Mouse (Mus musculus) brain, embryonic 14.5 days (tissue): ENCODE results near the gene Ntrk3. TPM values are rescaled to one million over a fixed set of nuclear protein-coding genes. Genes with fewer than 3 reads are reported as not detected.

ENCODE experiments used
- DNase-seq: peaks from one replicate; pipeline ENCODE4 v3.0.0-alpha.2; 2011; ENCODE audit warnings: low read depth
- CTCF ChIP-seq: fragments of 200-500 bp; IDR thresholded peaks from 2 replicates; pipeline ENCODE4 v1.5.1; 2012; ENCODE audit warnings: inconsistent platforms, mild to moderate bottlenecking, moderate library complexity, borderline replicate concordance; ENCODE audit not compliant: insufficient read depth, insufficient read length; ENCODE audit errors: extremely low read depth
- POLR2A ChIP-seq: fragments of 200-500 bp; IDR thresholded peaks from 2 replicates; pipeline ENCODE4 v1.6.1; 2012; ENCODE audit warnings: mild to moderate bottlenecking, inconsistent platforms, borderline replicate concordance; ENCODE audit not compliant: poor library complexity, insufficient read depth, insufficient read length, severe bottlenecking; ENCODE audit errors: extremely low read depth
- polyA plus RNA-seq: library from polyadenylated mRNA; depleted of rRNA; stranded (reverse); fragments of >200 nt; gene quantifications from 2 replicates; pipeline ENCODE4 v1.2.3, GENCODE M21; 2012

The Ntrk3 gene
- polyA plus RNA-seq, 1 experiment, result 49.7 TPM

DNA sequence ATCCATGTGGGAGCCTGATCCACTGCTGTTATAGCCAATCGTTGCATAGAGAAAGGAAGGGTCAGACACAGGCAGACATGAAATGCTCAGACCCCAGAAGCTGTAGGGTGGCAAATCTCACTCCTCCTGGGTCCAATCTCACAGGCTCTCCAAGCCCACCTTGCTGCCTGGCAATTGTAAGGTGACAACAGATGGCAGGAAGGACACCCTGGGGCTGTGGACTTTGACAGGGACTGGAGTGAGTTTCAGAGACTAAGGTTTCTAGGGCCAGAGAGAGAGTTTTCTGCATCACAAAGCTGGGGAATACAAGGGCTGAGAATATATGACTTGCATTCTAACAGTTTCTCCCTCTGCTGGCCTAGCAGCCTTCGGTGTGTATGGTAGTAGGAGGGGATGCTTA is 359.5 kb downstream of the Ntrk3 start:
- TF ChIP-seq POLR2A (no peak), CTCF (no peak)
- no peak for DNase-seq

DNA sequence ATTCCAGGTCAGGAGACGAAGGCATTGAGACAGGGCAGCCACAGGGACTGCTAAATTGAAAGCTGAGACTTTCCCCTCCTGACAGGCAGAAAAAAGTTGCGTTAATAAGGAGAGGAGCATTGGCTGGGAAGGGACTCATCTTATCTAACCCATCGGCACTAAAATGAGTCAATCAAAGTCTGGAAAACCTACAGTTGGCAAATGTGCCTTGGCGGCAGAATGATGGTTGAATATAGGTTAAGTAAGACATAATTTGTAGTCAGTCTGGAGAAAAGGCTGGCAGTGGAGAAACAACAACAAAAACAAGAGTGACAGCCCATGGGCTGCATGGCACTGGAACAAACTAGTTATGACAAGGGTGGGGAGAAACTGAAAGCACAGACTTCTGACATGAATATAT is 360.9 kb downstream of the Ntrk3 start:
- TF ChIP-seq POLR2A (no peak), CTCF (no peak)
- peak; percentile 58 for DNase-seq

DNA sequence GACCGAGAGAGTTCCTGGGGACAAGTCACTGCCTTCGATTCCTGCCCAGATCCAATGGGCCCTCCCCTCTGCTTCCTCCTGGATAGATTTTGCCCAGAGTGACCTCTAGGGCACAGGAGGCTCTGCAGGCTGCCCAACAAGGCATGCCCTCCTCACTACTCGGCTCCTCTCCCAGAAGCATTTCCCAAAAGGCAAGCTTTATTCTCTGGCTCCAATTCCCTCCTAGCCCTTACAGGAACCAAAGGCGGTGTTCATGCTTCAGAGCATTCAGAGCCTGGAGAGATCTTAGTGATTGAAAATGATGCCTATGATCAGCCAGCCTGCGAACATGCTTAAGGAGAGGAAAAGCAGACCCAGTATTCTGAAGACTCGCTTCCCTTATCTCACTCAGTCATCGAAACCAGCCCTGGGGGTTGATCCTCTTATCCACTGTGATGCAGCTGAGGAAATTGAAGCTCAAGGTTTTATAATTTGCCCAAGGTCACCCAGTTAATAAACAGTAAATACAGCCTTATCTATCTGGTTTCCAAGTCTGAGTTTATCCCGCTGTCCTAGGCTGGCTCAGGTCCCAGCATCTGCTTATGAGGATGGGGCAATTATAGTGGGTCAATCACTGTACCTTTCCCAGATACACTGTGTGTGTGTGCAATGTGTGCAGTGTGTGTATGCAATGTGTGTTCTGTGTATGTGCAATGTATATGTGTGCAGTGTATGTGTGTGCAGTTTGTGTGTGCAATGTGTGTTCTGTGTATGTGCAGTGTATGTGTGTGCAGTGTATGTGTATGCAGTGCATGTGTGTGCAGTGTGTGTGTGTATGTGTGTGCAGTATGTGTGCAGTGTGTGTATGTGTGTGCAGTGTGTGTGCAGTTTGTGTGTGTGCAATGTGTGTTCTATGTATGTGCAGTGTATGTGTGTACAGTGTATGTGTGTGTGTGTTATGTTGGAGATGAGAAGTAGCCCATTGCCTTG is 376.2 kb downstream of the Ntrk3 start:
- peak; percentile 35 for DNase-seq
- TF ChIP-seq POLR2A, result no peak
- TF ChIP-seq CTCF, result no peak

DNA sequence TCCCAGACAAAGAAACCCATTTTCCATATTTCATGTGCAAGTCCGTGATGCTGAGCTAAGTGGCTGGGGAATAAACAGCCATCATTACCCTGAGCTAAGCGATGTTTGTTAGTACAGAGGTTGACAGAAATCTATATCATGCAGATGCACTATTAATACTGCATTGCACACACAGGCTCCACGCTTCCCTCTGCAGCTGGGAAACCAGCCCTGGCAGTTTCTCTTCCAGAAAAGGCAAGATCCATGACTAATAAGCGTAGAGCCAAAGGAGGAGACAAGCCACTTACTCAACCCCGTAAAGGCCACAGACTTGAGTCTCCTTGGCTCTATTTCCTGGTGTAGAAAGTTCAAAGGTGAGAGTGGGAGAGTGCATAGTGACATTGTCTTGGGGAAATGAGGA is 390.3 kb downstream of the Ntrk3 start:
- TF ChIP-seq POLR2A, result no peak
- DNase-seq, result no peak

DNA sequence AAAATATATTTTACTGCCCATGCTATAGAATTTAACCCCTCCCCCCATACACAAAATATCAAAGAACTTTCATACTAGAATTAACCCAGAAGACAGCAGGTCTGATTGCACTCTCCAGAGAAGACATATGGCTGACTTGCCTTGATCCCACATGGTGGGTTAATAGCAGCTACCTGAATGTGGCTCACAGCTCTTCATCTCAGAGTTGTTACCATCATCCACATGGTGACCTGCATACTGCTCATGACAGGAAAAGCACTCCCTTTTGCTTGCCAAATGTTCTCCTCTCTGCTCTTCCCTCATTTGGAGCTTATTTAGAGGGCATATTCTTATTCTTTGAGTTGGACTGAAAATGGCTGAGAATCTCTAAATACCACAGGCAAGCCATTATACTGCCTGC is 404.4 kb downstream of the Ntrk3 start:
- no peak for TF ChIP-seq CTCF
- TF ChIP-seq POLR2A, result no peak

DNA sequence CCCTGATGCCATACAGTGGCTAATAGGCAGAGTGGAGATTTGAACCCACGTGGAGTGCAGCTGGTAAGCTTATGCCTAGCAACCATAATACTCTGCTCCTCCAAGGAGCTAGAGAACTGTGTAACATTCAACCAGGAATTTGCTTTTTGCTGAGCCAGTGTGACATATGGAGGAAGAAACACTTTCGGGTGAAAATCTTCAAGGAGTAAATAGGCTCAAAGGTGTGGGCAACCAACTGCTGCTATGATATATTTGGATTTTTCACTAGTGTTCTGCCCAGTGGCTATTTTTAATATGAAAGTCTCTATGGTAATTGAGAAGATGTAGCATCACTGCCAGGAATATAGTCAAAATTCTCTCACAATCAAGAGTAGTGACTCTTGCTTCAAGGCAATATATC is 409.5 kb downstream of the Ntrk3 start:
- TF ChIP-seq CTCF (no peak), POLR2A (no peak)
- no peak for DNase-seq

More for the DNA sequence above, 404.4 kb downstream of the Ntrk3 start:
- DNase-seq, result no peak

DNA sequence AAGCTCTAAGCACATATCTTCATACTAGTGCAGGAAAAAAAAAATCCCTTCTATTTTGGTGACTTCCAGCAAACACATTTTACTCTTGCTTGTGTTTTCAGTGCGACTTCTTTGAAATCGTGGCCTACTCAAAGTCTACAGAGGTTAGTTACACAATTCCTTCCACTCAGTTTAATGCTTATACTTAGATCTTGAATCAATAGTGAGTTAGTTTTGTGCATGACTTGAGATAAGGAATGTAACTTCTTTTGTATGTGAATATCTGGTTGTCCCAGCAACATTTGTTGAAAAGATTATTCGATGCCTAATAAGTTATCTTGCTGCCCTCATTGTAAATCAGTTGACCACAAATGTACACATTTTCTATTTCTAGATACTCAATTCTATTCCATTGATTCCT is 411.6 kb downstream of the Ntrk3 start:
- TF ChIP-seq POLR2A (no peak), CTCF (no peak)
- DNase-seq, result no peak

DNA sequence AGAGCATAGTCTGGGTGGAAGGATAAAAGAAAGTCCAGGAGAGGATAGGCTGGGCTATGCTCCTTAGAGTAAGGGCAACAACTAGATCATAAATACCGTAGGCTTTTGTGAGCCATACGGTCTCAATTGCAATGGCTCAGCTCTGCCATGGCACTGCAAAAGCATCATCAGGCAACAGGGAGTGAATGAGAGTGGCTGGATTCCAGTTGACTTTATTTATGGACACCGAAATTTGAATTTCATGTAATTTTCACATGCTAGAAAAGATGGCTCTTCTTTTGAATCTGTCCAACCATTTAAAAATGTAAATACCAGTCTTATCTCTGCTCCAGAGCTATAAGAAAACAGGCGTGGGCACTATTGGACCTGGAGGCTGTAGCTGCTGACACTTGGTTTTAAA is 419.2 kb downstream of the Ntrk3 start:
- no peak for DNase-seq
- TF ChIP-seq CTCF (no peak), POLR2A (no peak)

DNA sequence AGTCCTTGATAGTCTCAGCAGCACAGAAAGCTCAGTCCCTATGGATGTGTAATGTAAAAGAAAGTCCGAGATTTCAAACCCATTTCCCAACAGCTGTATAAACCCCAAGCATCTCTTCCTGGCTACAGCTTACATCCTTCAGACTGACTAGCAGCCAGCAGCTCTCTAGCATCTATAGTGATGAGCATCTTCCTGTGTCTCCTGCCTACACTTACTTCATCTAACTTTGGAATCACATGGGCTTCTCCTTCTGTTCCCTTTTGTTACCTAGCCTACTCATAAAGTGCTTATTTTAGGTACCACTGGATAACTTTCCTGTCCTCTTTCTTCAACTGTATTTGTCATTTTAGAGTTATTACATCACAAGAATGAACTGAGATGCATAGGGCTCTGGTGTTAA is 432.0 kb downstream of the Ntrk3 start:
- DNase-seq, result no peak
- no peak for TF ChIP-seq POLR2A
- no peak for TF ChIP-seq CTCF

DNA sequence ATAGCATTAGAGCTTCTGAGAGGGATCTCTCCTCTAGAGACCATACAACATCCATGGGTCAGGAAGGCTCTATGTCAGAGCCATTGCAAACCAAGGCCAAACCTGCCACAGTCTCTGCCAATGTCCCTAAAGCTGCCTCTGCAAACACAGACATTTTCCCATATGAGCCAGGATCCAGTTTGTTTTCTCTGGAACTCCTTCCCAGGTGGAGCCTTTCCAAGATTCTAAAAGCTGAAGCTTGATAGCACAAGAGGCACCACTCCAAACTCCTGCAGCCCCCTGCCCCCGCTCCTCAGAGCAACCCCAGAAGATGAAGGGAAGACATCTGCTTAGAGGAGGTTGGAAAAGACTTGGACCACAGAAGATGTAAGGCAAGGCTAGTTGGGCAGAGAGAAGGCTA is 432.8 kb downstream of the Ntrk3 start:
- DNase-seq, result no peak
- TF ChIP-seq POLR2A, result no peak
- no peak for TF ChIP-seq CTCF

DNA sequence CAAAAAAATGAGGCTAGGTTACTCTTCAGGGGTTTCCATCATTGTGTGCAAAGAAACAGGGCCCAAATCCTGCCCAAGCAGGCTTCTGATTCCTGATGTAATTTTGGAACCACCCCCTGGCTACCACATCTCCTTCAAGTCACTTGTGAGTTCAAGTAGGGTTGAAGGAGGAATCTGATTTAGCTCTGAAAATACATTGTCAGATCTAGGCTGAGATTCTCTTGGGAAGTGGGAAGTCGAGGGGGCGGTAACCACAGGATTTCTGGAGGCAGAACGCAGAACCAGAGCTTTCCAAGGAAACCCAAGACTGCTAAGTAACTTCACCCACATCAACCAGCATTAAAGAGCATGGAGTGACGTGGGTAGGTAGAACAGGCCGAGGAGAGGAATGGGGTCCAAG is 440.5 kb downstream of the Ntrk3 start:
- no peak for TF ChIP-seq POLR2A
- DNase-seq, result no peak

DNA sequence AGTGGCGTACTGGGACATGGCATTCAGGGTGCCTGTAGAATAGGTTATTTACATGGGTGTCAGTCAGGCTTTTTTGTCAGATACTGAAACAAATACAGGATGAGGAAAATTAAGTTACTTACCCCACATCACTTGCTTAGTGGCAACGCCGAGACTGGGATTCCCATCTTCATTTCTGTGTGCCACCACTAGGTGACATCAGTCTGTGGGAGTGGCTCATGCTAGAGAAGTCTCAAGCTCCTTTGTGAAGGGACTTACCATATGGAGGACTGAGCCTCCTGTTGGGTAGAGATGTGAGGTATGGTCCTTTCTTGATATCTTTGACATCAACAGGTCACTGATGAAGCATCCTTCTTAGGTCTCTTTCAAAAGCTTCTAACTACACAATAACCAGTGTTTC is 443.5 kb downstream of the Ntrk3 start:
- DNase-seq, result no peak
- no peak for TF ChIP-seq POLR2A
- peak; percentile 18; the same call in 1 of the 2 replicates for TF ChIP-seq CTCF
